Mouse (Mus musculus) embryonic fibroblast, embryonic 13.5 days (primary cell): ENCODE results near the gene Acsl5. TPM values are rescaled to one million over a fixed set of nuclear protein-coding genes. Genes with fewer than 3 reads are reported as not detected.

Experiments used
- H3K27ac ChIP-seq: 2 replicates; pipeline ENCODE4 v1.5.1; 2012; ENCODE audit warnings: low read length, control low read depth, inconsistent platforms; ENCODE audit not compliant: insufficient read depth
- H3K4me1 ChIP-seq: 2 replicates; pipeline ENCODE4 v1.6.1; 2011; ENCODE audit warnings: low read length; ENCODE audit not compliant: control insufficient read depth, insufficient read depth
- H3K4me3 ChIP-seq: 2 replicates; pipeline ENCODE4 v1.5.1; 2011; ENCODE audit warnings: mild to moderate bottlenecking, control low read depth, low read length; ENCODE audit not compliant: insufficient read depth
- CTCF ChIP-seq: IDR thresholded peaks from 2 replicates; pipeline ENCODE4 v1.5.1; 2011; ENCODE audit warnings: mild to moderate bottlenecking, control low read depth, low read length, moderate library complexity, borderline replicate concordance; ENCODE audit not compliant: insufficient read depth
- POLR2A ChIP-seq: IDR thresholded peaks from 2 replicates; pipeline ENCODE4 v1.6.1; 2011; ENCODE audit warnings: low read depth, mild to moderate bottlenecking, control low read depth, low read length, moderate library complexity
- polyA plus RNA-seq: library from polyadenylated mRNA; stranded (reverse); fragments of >200 nt; gene quantifications from 2 replicates; pipeline ENCODE4 v1.2.4, GENCODE M21; 2011; ENCODE audit warnings: low read depth; ENCODE audit not compliant: missing spikeins, insufficient read length

Acsl5 gene
- polyA plus RNA-seq, 1 experiment = 46.9 TPM

- H3K4me3 ChIP-seq = no peak overlapping the region
- TF ChIP-seq POLR2A = no peak
- no peak for TF ChIP-seq CTCF
- H3K27ac ChIP-seq = no peak overlapping the region
These were observed 34.4 kb upstream of the Acsl5 start for GRCm38 (mm10) chr19:55217365-55217764.

DNA sequence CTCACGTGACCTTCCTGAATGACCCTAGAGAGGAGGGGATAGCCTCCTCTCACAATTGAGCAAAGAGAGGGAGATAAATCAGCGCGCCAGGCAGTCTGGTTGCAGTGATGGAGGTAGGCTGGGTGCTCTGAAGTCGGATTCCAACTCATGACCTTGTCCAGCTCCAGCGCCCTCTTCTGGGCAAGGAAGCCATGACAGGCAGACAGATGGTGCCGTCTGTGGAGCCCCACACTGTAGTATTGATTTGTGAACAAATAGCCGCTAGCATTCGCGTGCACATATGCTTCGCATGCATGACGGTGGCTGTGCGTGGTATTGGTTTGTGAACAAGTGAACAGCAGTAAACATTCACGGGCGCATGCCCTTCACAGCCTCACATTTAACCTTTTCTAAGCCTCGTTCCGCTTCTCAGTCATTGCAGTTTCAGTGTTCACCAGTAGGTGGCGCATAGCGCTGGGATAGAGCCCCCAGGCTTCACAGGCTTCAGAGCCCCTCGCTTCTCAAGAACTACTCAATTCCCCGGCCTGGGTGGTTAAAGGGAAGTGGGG lies 33.5 kb upstream of the Acsl5 start:
- Histone ChIP-seq H3K4me1 (no peaks in the 10 kb centered on the region), H3K27ac (no peak overlapping the region), H3K4me3 (peak overlapping the region; percentile 20; the same call in 1 of the 2 replicates)
- TF ChIP-seq CTCF = peak; percentile 78
- no peak for TF ChIP-seq POLR2A

More at GRCm38 (mm10) chr19:55217365-55217764, 34.4 kb upstream of the Acsl5 start:
- no peaks in the 10 kb centered on the region for H3K4me1 ChIP-seq

GRCm38 (mm10) chr19:55218741-55219221 lies 33.0 kb upstream of the Acsl5 start:
- Histone ChIP-seq H3K4me3 (no peak overlapping the region), H3K4me1 (no peaks in the 10 kb centered on the region), H3K27ac (no peak overlapping the region)
- no peak for TF ChIP-seq CTCF
- no peak for TF ChIP-seq POLR2A

- no peak overlapping the region for H3K4me3 ChIP-seq
- no peak for TF ChIP-seq CTCF
- no peak for TF ChIP-seq POLR2A
- H3K4me1 ChIP-seq = no peaks in the 10 kb centered on the region
- no peak overlapping the region for H3K27ac ChIP-seq
These were observed 32.4 kb upstream of the Acsl5 start for GRCm38 (mm10) chr19:55219359-55219758.

DNA sequence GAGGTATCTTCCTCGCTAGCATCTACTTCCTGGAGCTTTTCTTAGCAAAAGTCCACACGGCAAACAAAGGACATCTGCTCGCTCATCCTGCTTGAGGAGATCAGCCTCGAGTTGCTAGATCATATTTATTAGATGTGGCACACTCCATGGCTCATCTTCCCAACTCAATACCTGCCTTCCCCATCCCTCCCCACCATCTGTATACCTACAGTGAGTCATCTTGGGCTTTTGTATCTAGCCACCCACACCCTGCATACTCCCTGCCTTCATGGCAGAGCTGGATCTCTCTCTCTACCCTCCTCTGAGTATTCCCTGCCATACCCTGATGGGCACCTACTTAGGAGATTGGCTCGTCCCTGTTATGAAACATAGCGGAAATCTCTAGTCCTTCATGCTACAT lies 30.5 kb upstream of the Acsl5 start:
- Histone ChIP-seq H3K27ac (no peak overlapping the region), H3K4me3 (no peak overlapping the region), H3K4me1 (no peaks in the 10 kb centered on the region)
- TF ChIP-seq CTCF = no peak
- TF ChIP-seq POLR2A = no peak

DNA sequence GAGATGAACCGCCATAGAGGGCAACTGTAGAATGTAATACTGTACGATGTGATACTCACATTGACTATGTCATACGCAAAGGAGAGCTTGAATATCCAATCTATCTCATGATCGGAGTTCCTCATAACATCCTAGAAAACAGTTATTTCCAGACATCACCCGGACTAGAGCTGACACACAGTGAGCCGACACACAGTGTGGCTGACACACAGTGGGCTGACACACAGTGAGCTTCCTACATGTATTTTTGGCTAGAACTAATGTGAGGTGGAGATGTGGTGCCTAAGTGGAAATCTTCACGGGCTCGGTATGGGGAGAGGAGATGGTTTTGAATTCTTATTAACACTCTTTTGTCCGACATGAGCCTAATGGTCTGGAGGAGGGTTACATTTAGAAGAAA lies 29.5 kb upstream of the Acsl5 start:
- no peaks in the 10 kb centered on the region for H3K4me1 ChIP-seq
- no peak for TF ChIP-seq POLR2A
- no peak for TF ChIP-seq CTCF
- H3K27ac ChIP-seq = no peak overlapping the region
- no peak overlapping the region for H3K4me3 ChIP-seq

- TF ChIP-seq POLR2A (no peak), CTCF (no peak)
- H3K4me1 ChIP-seq = no peaks in the 10 kb centered on the region; the same call in 1 of the 2 replicates
- H3K27ac ChIP-seq = no peak overlapping the region
- H3K4me3 ChIP-seq = no peak overlapping the region
These were observed 25.1 kb upstream of the Acsl5 start for GRCm38 (mm10) chr19:55226621-55227020.

GRCm38 (mm10) chr19:55227135-55227534 lies 24.6 kb upstream of the Acsl5 start:
- no peak overlapping the region for H3K27ac ChIP-seq
- no peaks in the 10 kb centered on the region; the same call in 1 of the 2 replicates for H3K4me1 ChIP-seq
- TF ChIP-seq POLR2A (no peak), CTCF (no peak)
- no peak overlapping the region for H3K4me3 ChIP-seq

DNA sequence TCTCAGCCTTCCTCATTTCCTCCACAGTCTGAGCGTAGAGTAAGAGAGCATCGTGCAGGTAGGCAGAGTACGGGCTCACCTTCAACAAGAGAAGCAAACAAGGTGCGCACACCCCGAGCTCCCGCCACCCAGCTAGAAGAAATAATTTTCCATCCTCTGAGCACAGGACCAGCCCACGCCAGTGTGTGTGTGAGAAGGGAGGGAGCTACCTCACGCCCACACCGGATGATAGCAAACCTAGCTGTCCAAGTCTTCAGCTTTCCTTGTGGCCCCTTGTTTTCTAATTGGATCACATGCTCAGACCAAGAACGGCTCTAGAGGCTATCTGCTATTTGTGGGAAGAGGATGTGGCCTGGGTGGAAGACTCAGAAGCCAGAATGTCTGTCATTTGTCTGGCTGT lies 20.7 kb upstream of the Acsl5 start:
- no peak overlapping the region for H3K4me3 ChIP-seq
- H3K4me1 ChIP-seq = no peaks in the 10 kb centered on the region; the same call in 1 of the 2 replicates
- H3K27ac ChIP-seq = no peak overlapping the region
- TF ChIP-seq CTCF (no peak), POLR2A (no peak)

- TF ChIP-seq CTCF (no peak), POLR2A (no peak)
- Histone ChIP-seq H3K4me3 (no peak overlapping the region), H3K27ac (no peak overlapping the region), H3K4me1 (no peaks in the 10 kb centered on the region; the same call in 1 of the 2 replicates)
These were observed 19.6 kb upstream of the Acsl5 start for GRCm38 (mm10) chr19:55232136-55232535.

DNA sequence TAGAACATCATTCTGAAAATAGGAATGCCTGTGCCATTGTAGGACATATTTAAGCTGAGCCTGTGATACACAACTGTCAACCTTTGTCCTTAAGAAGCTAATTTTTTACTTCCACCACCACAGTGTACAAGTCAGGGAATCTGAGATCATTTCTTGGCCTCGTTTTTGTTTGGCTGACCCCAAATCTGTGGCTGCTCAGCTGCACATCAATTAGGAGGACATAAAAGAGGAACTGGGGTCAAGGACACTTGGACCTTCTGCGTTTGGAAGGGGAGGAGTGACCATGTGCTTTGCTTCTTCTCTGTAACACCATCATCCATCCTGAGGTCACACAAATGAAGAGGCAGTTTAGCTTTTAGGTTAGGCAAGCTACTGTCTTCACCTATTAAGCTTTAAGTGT lies 15.7 kb upstream of the Acsl5 start:
- H3K4me1 ChIP-seq = no peaks in the 10 kb centered on the region; the same call in 1 of the 2 replicates
- no peak for TF ChIP-seq CTCF
- no peak for TF ChIP-seq POLR2A
- no peak overlapping the region for H3K27ac ChIP-seq
- no peak overlapping the region for H3K4me3 ChIP-seq
